Mouse (Mus musculus) limb, embryonic 11.5 days (tissue): Measurements from ENCODE around the gene Actl6a. TPM values are rescaled to one million over a fixed set of nuclear protein-coding genes. Genes with fewer than 3 reads are reported as not detected.
"Not testable (repeated sequence)": the region's sequence is repeated elsewhere in the genome, so short reads cannot be mapped to it uniquely, and the experiment has no call there.

ENCODE experiments used
- ATAC-seq: fragments of 200-750 bp; cut with Nextera tagmentation; 2 replicates; pipeline ENCODE4 v1.8.0; 2017; ENCODE audit warnings: low read depth; ENCODE audit not compliant: insufficient number of reproducible peaks, low FRiP score, low TSS enrichment
- DNase-seq: peaks from one replicate; pipeline ENCODE4 v3.0.0-alpha.2; 2015; ENCODE audit warnings: low spot score
- H3K27ac ChIP-seq: fragments of 300-500 bp; sonication (generic); replicated peaks from 2 replicates; pipeline ENCODE4 v1.5.1; 2014; ENCODE audit warnings: low read depth, mild to moderate bottlenecking, low read length
- H3K27me3 ChIP-seq: fragments of 300-500 bp; sonication (generic); 2 replicates; pipeline ENCODE4 v1.6.1; 2014; ENCODE audit warnings: mild to moderate bottlenecking, low read length, mixed read lengths; ENCODE audit not compliant: control insufficient read depth, insufficient read depth
- H3K36me3 ChIP-seq: fragments of 300-500 bp; sonication (generic); 2 replicates; pipeline ENCODE4 v1.6.1; 2014; ENCODE audit warnings: mild to moderate bottlenecking, low read length, moderate library complexity, mixed read lengths; ENCODE audit not compliant: control insufficient read depth, insufficient read depth
- H3K4me1 ChIP-seq: fragments of 300-500 bp; sonication (generic); 2 replicates; pipeline ENCODE4 v1.6.1; 2014; ENCODE audit warnings: low read length, mixed read lengths; ENCODE audit not compliant: control insufficient read depth, insufficient read depth
- H3K4me2 ChIP-seq: fragments of 300-500 bp; sonication (generic); 2 replicates; pipeline ENCODE4 v1.6.1; 2014; ENCODE audit warnings: low read depth, mild to moderate bottlenecking, moderate library complexity; ENCODE audit not compliant: severe bottlenecking
- H3K4me3 ChIP-seq: fragments of 300-500 bp; sonication (generic); 2 replicates; pipeline ENCODE4 v1.5.1; 2014; ENCODE audit warnings: low read depth, low read length
- H3K9ac ChIP-seq: fragments of 300-500 bp; sonication (generic); 2 replicates; pipeline ENCODE4 v1.6.1; 2014; ENCODE audit warnings: mild to moderate bottlenecking, low read length
- H3K9me3 ChIP-seq: fragments of 300-500 bp; sonication (generic); 2 replicates; pipeline ENCODE4 v1.6.1; 2016; ENCODE audit warnings: low read length; ENCODE audit not compliant: control insufficient read depth
- WGBS: fragments of 180-500 bp; shearing (Covaris S2); extraction: QIAGEN DNeasy Blood & Tissue Kit; methylation state at CpG from one replicate; pipeline ENCODE4 v1.1.7; 2014; 5-methylcytosine and 5-hydroxymethylcytosine counted together
- polyA plus RNA-seq: library from polyadenylated mRNA; unstranded; fragments of >200 nt; fragmentation: Nextera tagmentation; extraction: Ambion mirVana; gene quantifications from 2 replicates; pipeline ENCODE4 v1.2.1, GENCODE M21; 2014

The Actl6a gene
- polyA plus RNA-seq, 1 experiment from 2014 or later: 263 TPM

DNA sequence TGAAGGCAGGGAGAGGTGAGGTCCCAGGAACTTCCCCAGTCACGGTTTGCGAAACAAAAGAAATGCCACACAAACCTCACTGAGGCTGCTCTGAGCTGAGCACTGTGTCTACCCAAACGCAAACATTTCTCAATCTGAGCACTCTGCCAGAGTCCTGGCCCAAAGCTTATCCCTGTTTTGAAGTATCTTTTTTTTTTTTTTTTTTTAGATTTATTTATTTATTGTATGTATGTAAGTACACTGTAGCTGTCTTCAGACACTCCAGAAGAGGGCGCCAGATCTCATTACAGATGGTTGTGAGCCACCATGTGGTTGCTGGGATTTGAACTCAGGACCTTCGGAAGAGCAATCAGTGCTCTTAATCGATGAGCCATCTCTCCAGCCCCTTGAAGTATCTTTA is 2.1 kb upstream of the Actl6a start:
- not testable (repeated sequence) for H3K27me3 ChIP-seq, H3K9ac ChIP-seq, H3K4me1 ChIP-seq, H3K27ac ChIP-seq, ATAC-seq, H3K4me3 ChIP-seq, DNase-seq, H3K4me2 ChIP-seq, H3K36me3 ChIP-seq, H3K9me3 ChIP-seq
- 84% methylated on average over 6 of the region's 6 CpGs for WGBS

DNA sequence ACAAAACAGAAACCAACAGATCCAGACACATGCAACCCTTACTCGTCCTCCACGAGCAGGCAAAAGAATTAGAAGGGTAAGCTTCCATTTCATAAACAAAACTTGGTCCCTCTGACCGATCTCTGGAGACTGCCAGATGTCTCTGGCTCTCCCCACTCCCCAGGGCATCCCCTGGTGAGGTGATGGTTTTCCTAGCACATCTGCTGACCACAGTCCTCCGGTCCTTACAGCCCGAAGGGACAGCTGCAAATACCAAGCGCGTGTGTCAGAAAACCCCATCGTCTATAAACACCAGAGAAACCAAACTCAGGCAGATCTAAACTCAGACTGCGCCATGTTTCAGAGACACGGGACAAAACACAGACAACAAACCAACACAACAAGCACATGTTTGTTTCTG is 1.5 kb upstream of the Actl6a start:
- not testable (repeated sequence) for H3K9ac ChIP-seq, DNase-seq, H3K36me3 ChIP-seq, H3K4me3 ChIP-seq, H3K4me2 ChIP-seq, H3K27me3 ChIP-seq, H3K9me3 ChIP-seq, ATAC-seq, H3K4me1 ChIP-seq, H3K27ac ChIP-seq
- 86% methylated on average over 10 of the region's 10 CpGs for WGBS

DNA sequence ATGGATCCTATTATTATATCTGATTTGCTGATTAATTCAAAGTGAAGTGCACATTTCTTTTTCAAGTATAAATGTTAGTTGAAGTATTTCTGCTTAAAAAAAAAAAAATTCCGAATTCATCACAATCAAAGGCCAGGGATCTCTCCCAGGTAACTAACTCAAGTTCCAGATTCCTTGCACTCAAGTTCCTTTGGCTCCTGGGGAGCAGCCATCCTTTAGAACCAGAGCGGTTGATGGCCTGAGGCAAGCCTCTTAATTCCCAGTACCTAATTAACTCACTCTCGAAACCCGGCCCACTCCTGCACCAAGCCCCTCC is 1.9 kb downstream of the Actl6a start:
- no peak for ATAC-seq
- Histone ChIP-seq H3K36me3 (peaks cover 3% of the 10 kb centered on the region; the same call in 1 of the 2 replicates), H3K9ac (no peak overlapping the region)

DNA sequence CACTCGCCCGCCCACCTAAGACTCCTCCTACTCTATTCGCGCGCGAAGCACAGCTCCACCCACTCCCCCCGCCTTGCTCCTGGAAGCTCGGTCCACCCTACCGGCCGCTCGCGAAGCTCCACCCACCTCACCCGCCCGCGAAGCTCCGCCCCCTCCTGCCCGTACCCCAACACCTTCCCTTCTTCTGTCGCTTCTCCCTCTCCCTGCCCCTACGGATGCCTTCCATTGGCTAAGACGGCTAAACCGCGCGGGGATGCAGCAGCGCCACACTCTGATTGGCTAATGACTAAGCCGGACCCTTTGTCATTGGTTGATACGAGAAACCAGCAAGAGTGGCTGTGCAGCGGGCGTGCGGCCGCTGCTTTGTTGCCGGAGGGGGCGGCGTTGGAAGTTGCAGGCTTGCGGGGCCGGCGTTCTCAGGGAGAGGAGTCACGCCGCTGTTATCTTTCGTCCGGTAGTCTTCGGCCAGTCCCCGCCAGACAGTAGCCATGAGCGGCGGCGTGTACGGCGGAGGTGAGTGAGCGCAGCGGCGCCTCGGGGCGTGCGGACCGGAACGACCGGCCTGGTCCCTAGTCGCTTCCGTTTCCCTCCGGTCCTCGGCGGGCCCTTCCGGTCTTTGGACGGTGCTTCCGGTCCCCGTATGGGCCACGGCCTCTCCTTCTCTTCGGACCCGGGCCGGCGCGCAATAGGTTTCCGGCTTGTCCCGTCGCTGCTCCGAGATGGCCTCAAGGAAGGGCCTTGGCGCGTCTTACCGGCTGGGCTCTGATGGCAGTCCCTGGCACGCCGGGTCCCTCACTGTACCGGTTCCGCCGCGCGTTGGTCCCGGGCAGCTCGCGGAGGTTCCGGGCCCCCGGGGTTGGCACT is 2.5 kb downstream of the Actl6a start:
- under 1% methylated on average over 90 of the region's 90 CpGs for WGBS
- no peaks in the 10 kb centered on the region for H3K9me3 ChIP-seq
- DNase-seq (peak; percentile 99), ATAC-seq (peak; percentile 100)
- peak overlapping the region; percentile 71 for H3K4me2 ChIP-seq
- H3K4me1 ChIP-seq: no peaks in the 10 kb centered on the region
- H3K36me3 ChIP-seq: peaks cover 6% of the 10 kb centered on the region; the same call in 1 of the 2 replicates
- H3K9ac ChIP-seq: peak overlapping the region; percentile 92
- H3K27me3 ChIP-seq: no peaks in the 10 kb centered on the region
- peak overlapping the region; percentile 81 for H3K27ac ChIP-seq
- H3K4me3 ChIP-seq: peak overlapping the region; percentile 97

More for the DNA sequence above, 1.9 kb downstream of the Actl6a start:
- Histone ChIP-seq H3K9me3 (no peaks in the 10 kb centered on the region), H3K27ac (no peak overlapping the region), H3K4me2 (peak overlapping the region; percentile 28), H3K27me3 (no peaks in the 10 kb centered on the region), H3K4me1 (no peaks in the 10 kb centered on the region), H3K4me3 (peak overlapping the region; percentile 97; the same call in 1 of the 2 replicates)
- no peak for DNase-seq
- 2% methylated on average over 4 of the region's 4 CpGs for WGBS

GRCm38 (mm10) chr3:32709388-32709787 is 3.3 kb downstream of the Actl6a start:
- Histone ChIP-seq H3K9ac (peak overlapping the region; percentile 92), H3K9me3 (no peaks in the 10 kb centered on the region), H3K27ac (no peak overlapping the region; the same call in 1 of the 2 replicates), H3K27me3 (no peaks in the 10 kb centered on the region), H3K4me2 (peak overlapping the region; percentile 71), H3K36me3 (peaks cover 6% of the 10 kb centered on the region; the same call in 1 of the 2 replicates), H3K4me1 (no peaks in the 10 kb centered on the region), H3K4me3 (peak overlapping the region; percentile 97)
- WGBS: 8% methylated on average over 9 of the region's 9 CpGs
- ATAC-seq (no peak), DNase-seq (no peak)

DNA sequence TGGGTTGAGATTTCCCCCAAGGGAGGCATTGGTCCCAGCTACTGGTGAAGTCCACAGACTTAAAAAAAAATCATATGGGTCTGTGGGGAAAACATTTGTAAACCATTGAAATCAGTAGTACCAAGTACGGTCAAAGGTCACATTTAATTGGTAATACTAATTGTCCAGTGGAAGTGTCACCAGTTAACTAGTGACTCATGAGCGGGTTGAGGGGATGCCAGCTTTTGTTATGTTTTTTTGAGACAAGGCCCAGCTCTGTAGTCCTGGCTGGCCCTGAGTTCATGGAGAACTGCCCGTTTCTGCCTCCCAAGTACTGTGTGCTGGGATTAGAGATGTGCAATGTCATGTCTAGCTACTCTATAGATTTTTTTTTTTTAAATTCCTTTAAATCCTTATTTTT is 7.6 kb downstream of the Actl6a start:
- Histone ChIP-seq H3K27ac (no peak overlapping the region), H3K9me3 (no peaks in the 10 kb centered on the region), H3K4me3 (no peak overlapping the region), H3K9ac (no peak overlapping the region), H3K27me3 (no peaks in the 10 kb centered on the region), H3K36me3 (peaks cover 18% of the 10 kb centered on the region), H3K4me2 (no peak overlapping the region), H3K4me1 (no peaks in the 10 kb centered on the region)
- DNase-seq: no peak
- ATAC-seq: no peak
- WGBS: 92% methylated on average over 3 of the region's 3 CpGs

DNA sequence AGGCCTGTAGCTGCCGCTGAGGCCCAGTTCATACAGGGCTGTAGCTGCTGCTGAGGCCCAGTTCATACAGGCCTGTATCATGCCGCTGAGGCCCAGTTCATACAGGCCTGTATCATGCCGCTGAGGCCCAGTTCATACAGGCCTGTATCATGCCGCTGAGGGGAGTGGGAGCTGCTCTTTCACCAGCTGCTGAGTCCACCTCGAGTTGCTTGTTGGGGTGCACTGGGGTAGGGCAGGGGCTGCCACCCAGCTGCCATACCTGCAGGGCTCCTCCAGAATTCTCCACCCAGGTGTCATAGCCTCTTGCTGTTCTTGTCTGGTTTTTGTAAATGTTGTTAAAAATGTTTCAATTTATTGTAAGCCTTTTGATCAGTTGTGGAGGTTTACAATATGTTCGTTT is 11.3 kb downstream of the Actl6a start:
- not testable (repeated sequence) for ATAC-seq, H3K4me3 ChIP-seq, H3K27me3 ChIP-seq, H3K4me1 ChIP-seq, H3K4me2 ChIP-seq, H3K9ac ChIP-seq, DNase-seq, H3K9me3 ChIP-seq, H3K27ac ChIP-seq
- H3K36me3 ChIP-seq: peaks cover 25% of the 10 kb centered on the region
- 95% methylated on average over 6 of the region's 6 CpGs for WGBS

GRCm38 (mm10) chr3:32718271-32718670 is 12.2 kb downstream of the Actl6a start:
- Histone ChIP-seq H3K36me3 (peaks cover 25% of the 10 kb centered on the region), H3K4me1 (no peaks in the 10 kb centered on the region), H3K4me2 (no peak overlapping the region), H3K9ac (no peak overlapping the region), H3K27ac (no peak overlapping the region), H3K4me3 (no peak overlapping the region), H3K27me3 (no peaks in the 10 kb centered on the region), H3K9me3 (no peaks in the 10 kb centered on the region)
- no peak for ATAC-seq
- 94% methylated on average over 5 of the region's 5 CpGs for WGBS
- no peak for DNase-seq
